Mouse (Mus musculus) hindbrain, embryonic 16.5 days (tissue): ENCODE data around the gene Ntrk3. TPM values are rescaled to one million over a fixed set of nuclear protein-coding genes. Genes with fewer than 3 reads are reported as not detected.

ENCODE experiments used
- ATAC-seq: fragments of 200-750 bp; cut with Nextera tagmentation; 2 replicates; pipeline ENCODE4 v1.8.0; 2017; ENCODE audit warnings: moderate TSS enrichment, moderate library complexity
- H3K27ac ChIP-seq: fragments of 300-500 bp; sonication (generic); 2 replicates; pipeline ENCODE4 v1.5.1; 2014; ENCODE audit warnings: low read depth, mild to moderate bottlenecking, control low read depth, low read length, moderate library complexity
- H3K27me3 ChIP-seq: fragments of 300-500 bp; sonication (generic); replicated peaks from 2 replicates; pipeline ENCODE4 v1.6.1; 2014; ENCODE audit warnings: low read length; ENCODE audit not compliant: control insufficient read depth, insufficient read depth
- H3K36me3 ChIP-seq: fragments of 300-500 bp; sonication (generic); 2 replicates; pipeline ENCODE4 v1.6.1; 2014; ENCODE audit warnings: mild to moderate bottlenecking, low read length, moderate library complexity, mixed read lengths; ENCODE audit not compliant: control insufficient read depth, insufficient read depth
- H3K4me1 ChIP-seq: fragments of 300-500 bp; sonication (generic); 2 replicates; pipeline ENCODE4 v1.6.1; 2014; ENCODE audit warnings: low read depth, low read length; ENCODE audit not compliant: control insufficient read depth, insufficient read depth
- H3K4me2 ChIP-seq: fragments of 300-500 bp; sonication (generic); 2 replicates; pipeline ENCODE4 v1.6.1; 2014; ENCODE audit warnings: mild to moderate bottlenecking, low read length, control low read depth, moderate library complexity
- H3K4me3 ChIP-seq: fragments of 300-500 bp; sonication (generic); 2 replicates; pipeline ENCODE4 v1.5.1; 2014; ENCODE audit warnings: mild to moderate bottlenecking, low read length, control low read depth, moderate library complexity
- H3K9ac ChIP-seq: fragments of 300-500 bp; sonication (generic); 2 replicates; pipeline ENCODE4 v1.6.1; 2014; ENCODE audit warnings: low read depth, mild to moderate bottlenecking, control low read depth, low read length, moderate library complexity
- H3K9me3 ChIP-seq: fragments of 300-500 bp; sonication (generic); 2 replicates; pipeline ENCODE4 v1.6.1; 2014; ENCODE audit warnings: mild to moderate bottlenecking, low read length, moderate library complexity; ENCODE audit not compliant: control insufficient read depth
- WGBS: fragments of 180-500 bp; shearing (Covaris S2); extraction: QIAGEN DNeasy Blood & Tissue Kit; methylation state at CpG from one replicate; pipeline ENCODE4 v1.1.7; 2014; 5-methylcytosine and 5-hydroxymethylcytosine counted together
- polyA plus RNA-seq: library from polyadenylated mRNA; unstranded; fragments of >200 nt; fragmentation: Nextera tagmentation; extraction: Ambion mirVana; gene quantifications from 2 replicates; pipeline ENCODE4 v1.2.1, GENCODE M21; 2015

Ntrk3 gene
- polyA plus RNA-seq, 1 experiment from 2014 or later: 23.8 TPM

DNA sequence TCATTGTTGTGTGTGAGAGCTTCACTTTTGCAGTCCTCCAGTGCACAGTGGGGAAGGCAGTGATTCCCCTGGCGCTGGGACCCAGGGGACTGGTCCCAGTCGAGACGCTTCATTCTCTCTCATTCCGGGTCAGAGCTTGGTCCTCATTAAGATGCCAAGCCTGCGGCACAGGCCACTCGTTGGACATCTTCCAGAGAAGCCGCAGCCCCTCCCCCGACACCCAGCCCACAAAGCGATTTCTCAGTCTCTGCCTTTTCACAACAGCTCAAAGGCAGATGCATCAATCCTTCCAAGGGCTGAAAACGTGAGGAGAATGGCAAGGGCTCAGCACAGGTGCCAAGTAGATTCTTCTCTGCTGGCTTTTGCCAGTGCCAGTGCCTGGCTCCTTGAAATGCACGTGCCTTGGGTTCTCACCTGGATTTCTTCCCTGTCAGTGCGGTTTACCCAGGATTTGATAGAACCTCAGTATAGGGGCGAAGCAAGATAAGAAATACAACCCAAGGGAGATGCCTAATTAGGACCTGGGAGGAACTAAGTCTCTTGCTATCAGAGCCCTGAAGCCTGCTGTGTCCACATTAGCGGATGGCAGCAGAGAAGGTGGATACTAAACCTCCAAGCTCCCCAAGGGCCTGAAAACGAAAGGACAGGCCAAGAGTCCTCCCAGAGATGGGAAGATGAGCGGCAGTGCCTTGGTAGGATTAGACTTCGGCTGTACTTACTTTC lies 546.7 kb downstream of the Ntrk3 start:
- WGBS: 18% methylated on average over 17 of the region's 17 CpGs
- peak; percentile 96 for ATAC-seq
- peak overlapping the region; percentile 6; the same call in 1 of the 2 replicates for H3K4me2 ChIP-seq
- no peak overlapping the region for H3K4me3 ChIP-seq
- peak overlapping the region; percentile 27; the same call in 1 of the 2 replicates for H3K27ac ChIP-seq
- no peaks in the 10 kb centered on the region for H3K9me3 ChIP-seq
- H3K27me3 ChIP-seq: no peaks in the 10 kb centered on the region
- peaks cover 7% of the 10 kb centered on the region for H3K4me1 ChIP-seq
- H3K9ac ChIP-seq: no peak overlapping the region
- no peaks in the 10 kb centered on the region for H3K36me3 ChIP-seq

DNA sequence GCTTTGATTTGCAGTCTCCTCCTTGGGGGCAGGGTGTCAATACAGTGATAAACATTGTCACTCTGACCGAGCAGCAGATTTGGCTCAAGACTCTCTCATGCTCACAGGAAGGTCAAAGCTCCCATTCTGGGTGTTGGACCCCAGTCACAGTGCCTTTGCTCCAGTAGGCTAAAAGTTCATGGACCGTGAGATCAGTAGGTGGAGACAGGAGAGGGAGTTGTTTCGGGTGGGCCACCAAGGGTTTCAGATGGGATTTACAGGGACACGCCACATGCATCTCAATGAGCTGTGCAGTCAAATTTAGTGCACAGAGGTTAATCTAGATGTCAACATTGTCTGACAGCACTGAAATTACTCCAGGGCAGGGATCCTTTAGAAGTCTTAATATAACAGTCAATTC lies 552.2 kb downstream of the Ntrk3 start:
- no peak overlapping the region for H3K9ac ChIP-seq
- WGBS: 70% methylated on average over 4 of the region's 4 CpGs
- peaks cover under 1% of the 10 kb centered on the region; the same call in 1 of the 2 replicates for H3K4me1 ChIP-seq
- H3K27ac ChIP-seq: no peak overlapping the region
- no peak overlapping the region for H3K4me3 ChIP-seq
- no peaks in the 10 kb centered on the region for H3K36me3 ChIP-seq
- no peaks in the 10 kb centered on the region for H3K27me3 ChIP-seq
- no peaks in the 10 kb centered on the region for H3K9me3 ChIP-seq
- H3K4me2 ChIP-seq: no peak overlapping the region
- no peak for ATAC-seq

DNA sequence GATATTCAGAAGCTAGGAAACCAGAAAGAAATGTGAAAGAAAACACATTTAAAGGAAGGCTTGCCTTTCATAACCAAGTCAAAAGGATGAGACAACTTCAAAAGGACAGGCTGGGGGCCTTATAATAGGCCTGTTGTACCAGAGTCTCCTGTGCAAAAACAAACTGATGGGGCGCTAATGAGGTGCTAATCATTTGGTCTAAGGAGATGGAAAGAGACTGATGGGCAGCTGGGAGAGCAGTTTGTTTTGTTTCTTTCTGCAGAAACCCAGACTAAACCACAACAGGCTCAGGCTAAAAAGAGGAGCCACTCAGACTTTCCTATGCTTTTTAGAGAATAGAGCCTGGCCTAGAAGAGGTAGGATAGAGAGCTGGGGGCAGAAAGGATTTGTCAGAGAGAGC lies 554.4 kb downstream of the Ntrk3 start:
- H3K27ac ChIP-seq: no peak overlapping the region
- no peaks in the 10 kb centered on the region for H3K27me3 ChIP-seq
- no peaks in the 10 kb centered on the region for H3K4me1 ChIP-seq
- no peaks in the 10 kb centered on the region for H3K36me3 ChIP-seq
- H3K9ac ChIP-seq: no peak overlapping the region
- ATAC-seq: no peak
- H3K4me3 ChIP-seq: no peak overlapping the region
- 21% methylated on average over 1 of the region's 1 CpGs for WGBS
- no peak overlapping the region for H3K4me2 ChIP-seq
- H3K9me3 ChIP-seq: no peaks in the 10 kb centered on the region

DNA sequence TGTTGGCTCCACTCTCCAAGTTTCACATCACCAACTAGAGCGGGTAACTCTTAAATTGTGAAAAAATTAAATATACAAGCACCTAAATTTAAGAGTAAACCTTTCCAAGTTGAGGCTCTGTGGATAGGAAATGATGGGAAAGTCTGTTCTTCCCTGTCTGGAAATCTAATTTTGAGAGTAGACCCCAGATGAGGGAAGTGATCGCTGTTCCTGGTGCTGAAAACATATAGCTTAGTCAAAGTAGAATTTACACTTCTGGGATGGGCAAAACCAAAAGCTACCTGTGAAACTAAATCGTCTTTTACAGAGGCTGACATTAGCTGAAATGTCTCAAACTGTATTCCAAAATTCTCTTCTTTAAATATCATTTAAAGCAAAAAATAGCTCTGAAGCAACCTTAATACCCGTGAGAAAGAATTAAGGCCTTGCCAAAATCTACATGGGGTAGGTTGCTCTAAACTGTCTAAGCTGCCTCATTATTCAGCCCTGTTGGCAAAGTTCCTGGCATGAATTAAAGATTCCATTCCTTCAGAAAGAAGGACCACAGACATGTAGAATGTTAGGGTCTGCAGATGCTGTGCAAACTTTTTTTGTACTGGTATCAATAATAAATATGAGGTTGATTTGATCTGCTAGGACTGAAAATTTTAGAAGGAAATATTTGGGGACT lies 557.7 kb downstream of the Ntrk3 start:
- no peaks in the 10 kb centered on the region for H3K4me1 ChIP-seq
- ATAC-seq: no peak
- no peak overlapping the region for H3K4me2 ChIP-seq
- H3K36me3 ChIP-seq: no peaks in the 10 kb centered on the region
- no peak overlapping the region for H3K27ac ChIP-seq
- H3K9ac ChIP-seq: no peak overlapping the region
- no peaks in the 10 kb centered on the region for H3K9me3 ChIP-seq
- no peaks in the 10 kb centered on the region for H3K27me3 ChIP-seq
- 67% methylated on average over 4 of the region's 4 CpGs for WGBS
- H3K4me3 ChIP-seq: no peak overlapping the region

DNA sequence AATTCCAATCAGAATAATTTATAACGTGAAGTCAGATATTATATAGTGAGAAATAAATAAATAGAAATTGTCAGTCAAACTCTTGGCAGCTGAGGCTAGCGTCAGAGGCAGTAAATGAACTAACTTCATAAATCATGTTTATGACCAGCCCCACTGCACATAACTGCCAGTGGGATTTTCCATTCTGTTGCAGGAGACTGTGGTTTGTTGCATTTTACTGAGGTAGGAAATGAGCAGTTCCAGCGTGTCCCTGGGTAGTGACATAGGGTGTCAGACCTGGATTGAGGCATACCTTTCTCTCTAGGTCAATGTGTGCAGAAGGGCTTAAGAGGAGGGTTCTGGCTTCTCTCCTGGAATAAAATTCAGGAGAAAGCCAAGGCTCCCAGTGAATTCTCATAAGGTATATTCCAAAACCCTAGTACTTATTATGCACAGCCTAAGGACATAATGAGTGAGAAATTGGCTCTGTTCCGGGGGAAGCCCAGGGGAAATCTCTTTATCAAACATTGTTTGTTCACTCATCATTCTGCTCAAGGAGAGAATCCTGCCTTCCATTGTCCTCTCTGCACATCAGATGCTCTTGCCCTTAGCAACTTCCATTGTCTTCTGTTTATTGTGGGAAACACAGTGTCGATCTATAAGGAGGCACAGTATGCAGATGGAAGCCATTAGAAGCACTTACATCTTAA lies 565.4 kb downstream of the Ntrk3 start:
- no peaks in the 10 kb centered on the region for H3K9me3 ChIP-seq
- H3K4me3 ChIP-seq: no peak overlapping the region
- no peaks in the 10 kb centered on the region for H3K36me3 ChIP-seq
- H3K4me1 ChIP-seq: no peaks in the 10 kb centered on the region
- H3K9ac ChIP-seq: no peak overlapping the region
- WGBS: 44% methylated on average over 5 of the region's 5 CpGs
- no peak for ATAC-seq
- no peak overlapping the region for H3K27ac ChIP-seq
- H3K27me3 ChIP-seq: no peaks in the 10 kb centered on the region
- H3K4me2 ChIP-seq: no peak overlapping the region

DNA sequence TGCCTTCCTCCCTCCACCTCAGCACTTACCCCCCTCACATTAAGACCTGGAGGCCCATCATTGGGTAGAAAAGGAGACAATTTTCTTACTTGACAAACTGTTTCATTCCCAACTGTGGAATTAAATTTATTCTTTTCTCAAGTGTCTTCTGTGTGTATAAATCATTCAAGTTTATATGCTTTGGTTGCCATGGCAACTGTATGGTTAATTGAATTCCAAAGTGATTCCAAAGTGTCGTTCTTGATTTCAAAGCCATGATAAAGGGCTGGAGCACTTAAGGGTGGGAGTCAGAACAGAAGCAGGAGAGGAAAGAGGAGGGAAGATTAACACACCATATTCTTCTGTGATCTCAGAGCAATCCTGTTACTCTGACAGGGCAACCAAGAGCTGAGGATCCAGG lies 572.3 kb downstream of the Ntrk3 start:
- Histone ChIP-seq H3K9me3 (no peaks in the 10 kb centered on the region), H3K36me3 (no peaks in the 10 kb centered on the region), H3K9ac (no peak overlapping the region), H3K4me1 (no peaks in the 10 kb centered on the region), H3K4me3 (no peak overlapping the region), H3K4me2 (no peak overlapping the region), H3K27me3 (no peaks in the 10 kb centered on the region), H3K27ac (no peak overlapping the region)
- no peak for ATAC-seq
- WGBS: 15% methylated on average over 1 of the region's 1 CpGs

DNA sequence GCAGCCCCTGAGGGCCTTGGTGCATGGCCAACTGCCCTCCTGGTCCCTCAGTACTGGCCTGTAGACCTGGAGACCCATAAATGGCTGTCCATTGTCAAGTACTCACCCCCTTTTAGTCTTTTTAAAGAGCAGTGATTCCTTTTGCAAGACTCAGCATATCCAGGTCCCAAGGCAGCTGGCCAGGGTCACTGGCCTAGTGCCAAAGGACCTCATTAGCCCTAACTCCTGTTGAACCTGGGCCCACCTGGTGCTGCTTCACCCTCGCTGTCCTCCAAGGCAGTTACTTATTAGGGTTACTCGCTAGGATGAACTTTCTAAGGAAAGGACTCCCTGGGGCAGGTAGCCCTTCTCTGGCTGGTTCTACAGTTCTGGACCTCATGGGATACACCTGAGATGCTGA lies 579.9 kb downstream of the Ntrk3 start:
- WGBS: 87% methylated on average over 2 of the region's 2 CpGs

DNA sequence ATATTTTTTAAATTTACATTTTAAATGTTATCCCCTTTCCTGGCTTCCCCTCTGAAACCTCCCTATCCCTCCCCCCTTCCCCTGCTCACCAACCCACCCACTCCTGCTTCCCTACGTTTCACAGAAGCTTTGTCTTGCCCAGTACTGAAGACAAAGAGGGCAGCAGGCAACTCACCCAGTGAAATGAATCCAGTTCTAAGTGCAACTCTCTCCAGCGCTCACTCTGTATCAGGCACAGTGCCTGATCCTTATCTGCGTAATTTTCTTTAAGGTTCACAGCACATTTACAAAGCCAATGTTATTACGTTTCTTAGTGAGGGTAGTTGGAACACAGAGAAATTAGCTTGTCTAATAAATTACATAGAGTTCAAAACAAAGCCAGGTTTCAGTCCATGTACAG lies 592.6 kb downstream of the Ntrk3 start:
- Histone ChIP-seq H3K9ac (no peak overlapping the region), H3K4me3 (no peak overlapping the region), H3K9me3 (no peaks in the 10 kb centered on the region), H3K27me3 (no peaks in the 10 kb centered on the region), H3K36me3 (no peaks in the 10 kb centered on the region), H3K27ac (no peak overlapping the region), H3K4me2 (no peak overlapping the region), H3K4me1 (no peaks in the 10 kb centered on the region)
- no peak for ATAC-seq
- WGBS: 21% methylated on average over 4 of the region's 4 CpGs

More for the DNA sequence above, 579.9 kb downstream of the Ntrk3 start:
- H3K27me3 ChIP-seq: no peaks in the 10 kb centered on the region
- H3K9me3 ChIP-seq: no peaks in the 10 kb centered on the region
- no peak overlapping the region for H3K4me3 ChIP-seq
- ATAC-seq: no peak
- no peak overlapping the region for H3K27ac ChIP-seq
- no peak overlapping the region for H3K4me2 ChIP-seq
- no peaks in the 10 kb centered on the region for H3K4me1 ChIP-seq
- no peak overlapping the region for H3K9ac ChIP-seq
- H3K36me3 ChIP-seq: no peaks in the 10 kb centered on the region

DNA sequence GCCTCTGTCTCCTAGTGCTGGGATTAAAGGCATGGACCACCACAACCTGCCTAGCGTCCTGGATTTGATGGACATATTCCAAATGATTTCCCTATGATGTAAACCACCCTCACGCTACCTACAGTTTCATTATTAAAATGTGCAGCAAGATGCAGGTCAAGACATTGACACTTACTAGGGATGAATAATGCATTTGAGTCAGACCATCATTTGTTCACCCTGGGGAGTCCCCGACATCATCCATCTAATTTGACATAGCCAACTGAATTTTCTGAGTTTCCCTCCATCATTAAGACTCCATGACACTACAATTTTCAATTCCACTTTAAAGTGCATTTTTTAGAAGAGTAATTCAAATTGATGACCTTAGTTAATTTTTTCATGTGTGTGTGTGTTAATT lies 593.0 kb downstream of the Ntrk3 start:
- no peaks in the 10 kb centered on the region for H3K27me3 ChIP-seq
- no peak for ATAC-seq
- no peaks in the 10 kb centered on the region for H3K4me1 ChIP-seq
- no peak overlapping the region for H3K4me2 ChIP-seq
- no peaks in the 10 kb centered on the region for H3K36me3 ChIP-seq
- no peak overlapping the region for H3K27ac ChIP-seq
- WGBS: 54% methylated on average over 3 of the region's 3 CpGs
- H3K9me3 ChIP-seq: no peaks in the 10 kb centered on the region
- H3K4me3 ChIP-seq: no peak overlapping the region
- H3K9ac ChIP-seq: no peak overlapping the region
